Mouse (Mus musculus): ENCODE data around the gene Chchd4. TPM values are rescaled to one million over a fixed set of nuclear protein-coding genes. Genes with fewer than 3 reads are reported as not detected.

Chchd4 gene
- polyA plus RNA-seq (2012; ENCODE audit: low replicate concordance), result 4.3 and 6.8 TPM in 2 replicates

GRCm38 (mm10) chr6:91472868-91473804 is at the start of gene Chchd4, which contains the start of gene Tmem43:
Gene Chchd4, minus strand, starts transcription at chr6:91473546.
Gene Tmem43, plus strand, starts transcription at chr6:91473703.

DNA sequence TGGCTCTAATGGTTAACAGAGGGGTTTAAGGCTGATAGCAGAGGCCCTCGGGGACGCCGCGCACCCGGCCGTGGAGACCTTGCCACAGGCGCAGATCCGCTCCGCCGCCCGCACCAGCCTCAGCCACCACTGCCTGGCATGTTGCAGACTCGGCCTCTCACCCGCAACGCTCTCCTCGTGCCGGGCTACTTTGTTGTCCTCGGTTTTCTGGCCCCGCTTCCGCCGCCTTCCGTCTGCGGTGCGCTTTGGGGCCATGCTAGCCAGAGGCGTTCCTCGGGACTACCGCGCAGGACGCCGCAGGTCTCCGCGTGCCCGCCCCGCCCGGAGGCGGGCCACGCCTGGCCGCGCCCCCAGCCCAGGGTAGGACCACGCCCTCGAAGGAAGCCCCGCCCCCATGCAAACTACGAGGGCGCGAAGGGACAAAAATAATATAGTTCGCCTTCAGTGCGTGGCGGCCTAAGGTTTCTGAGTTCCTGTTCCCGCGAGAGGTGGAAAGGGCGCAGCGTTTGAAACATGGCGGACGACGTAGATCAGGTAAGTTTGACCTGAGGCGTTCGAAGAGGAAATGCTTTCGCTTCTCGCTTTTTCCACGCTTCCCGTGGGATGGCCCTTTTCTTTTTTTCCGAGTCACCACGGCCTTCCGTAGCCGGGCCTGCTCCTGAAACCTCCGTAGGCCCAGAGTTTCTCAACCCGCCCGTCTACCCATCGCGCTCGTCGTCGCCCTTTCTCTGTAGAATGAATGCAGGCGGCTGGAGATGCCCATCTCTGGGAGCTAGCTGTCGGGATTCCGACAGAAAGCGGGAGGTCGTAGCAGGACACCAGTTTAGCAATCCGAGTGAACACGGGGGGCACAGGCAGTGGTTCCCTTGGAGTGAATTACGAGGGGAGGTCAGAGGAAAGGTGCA is 42.5 kb upstream of the Chchd4 start, which contains the start of the genes Xpc and Lsm3:
TSS of gene Xpc (minus strand) at position 344 of the 905 bp plus-strand sequence.
TSS of gene Lsm3 (plus strand) at position 384 of the 905 bp plus-strand sequence.

Other genes starting within 250 kb of the Chchd4 start
- gene Wnt7a, start 62.2 kb downstream of the Chchd4 start, polyA plus RNA-seq (2012; ENCODE audit: low replicate concordance), result not detected in 2 replicates
- 1.9 and 8.0 TPM in 2 replicates for gene Tmem43, start 157 bp upstream of the Chchd4 start, polyA plus RNA-seq (2012; ENCODE audit: low replicate concordance)
- gene Xpc, start 42.3 kb upstream of the Chchd4 start, polyA plus RNA-seq (2012; ENCODE audit: low replicate concordance), result 2.0 TPM in 2 replicates
- gene Lsm3, start 42.4 kb upstream of the Chchd4 start, polyA plus RNA-seq (2012; ENCODE audit: low replicate concordance), result 3.0 and 3.6 TPM in 2 replicates
- 36.5 and 50.0 TPM in 2 replicates for gene Slc6a6, start 210.5 kb upstream of the Chchd4 start, polyA plus RNA-seq (2012; ENCODE audit: low replicate concordance)

Data from leukemia stem cell, adult 10-12 weeks (primary cell).